Mouse (Mus musculus) small intestine, adult 2 months (tissue): ENCODE results near the gene Ccdc63.

ENCODE experiments used
- CTCF ChIP-seq: fragments of 200-500 bp; IDR thresholded peaks from 2 replicates; pipeline ENCODE4 v1.5.1; 2012; ENCODE audit warnings: low read depth, mild to moderate bottlenecking, control low read depth, inconsistent platforms, low read length, moderate library complexity, mixed read lengths; ENCODE audit not compliant: insufficient replicate concordance, insufficient read length; ENCODE audit errors: extremely low read depth
- POLR2A ChIP-seq: fragments of 200-500 bp; IDR thresholded peaks from 2 replicates; pipeline ENCODE4 v1.6.1; 2012; ENCODE audit warnings: low read depth, mild to moderate bottlenecking, control low read depth, inconsistent platforms, low read length, moderate library complexity

DNA sequence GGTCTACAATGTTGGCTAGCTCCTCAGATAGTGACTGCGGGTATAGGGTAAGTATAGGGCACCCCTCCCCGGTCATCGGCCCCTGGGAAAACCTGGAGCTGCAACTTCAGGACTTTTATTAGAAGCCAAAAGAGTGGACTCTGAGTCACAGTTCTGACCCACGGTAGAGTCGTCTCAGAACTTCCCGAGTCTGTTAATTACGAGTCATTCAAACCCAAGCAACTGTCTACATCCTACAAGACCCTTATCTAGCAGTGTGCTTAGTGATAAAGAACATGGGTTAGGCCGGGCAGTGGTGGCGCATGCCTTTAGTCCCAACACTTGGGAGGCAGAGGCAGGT lies 7.6 kb downstream of the Ccdc63 start:
- TF ChIP-seq CTCF, result no peak
- TF ChIP-seq POLR2A, result no peak
